Mouse (Mus musculus): ENCODE measurements around the gene Hivep3. TPM values are rescaled to one million over a fixed set of nuclear protein-coding genes. Genes with fewer than 3 reads are reported as not detected.

Gene Hivep3
- polyA plus RNA-seq, 1 experiment = 40.0 TPM

- no peaks in the 10 kb centered on the region for H3K27me3 ChIP-seq (ENCODE audit: control insufficient read depth, insufficient read depth, low read length)
- peaks cover 7% of the 10 kb centered on the region for H3K4me1 ChIP-seq (replicated peaks; ENCODE audit: control insufficient read depth, insufficient read depth, low read length)
- no peak overlapping the region for H3K4me3 ChIP-seq (ENCODE audit: control insufficient read depth, insufficient read depth, low read length)
- no peaks in the 10 kb centered on the region for H3K36me3 ChIP-seq (ENCODE audit: control insufficient read depth, insufficient read depth, low read length)
- TF ChIP-seq POLR2A (IDR thresholded peaks at IDR 0.05; ENCODE audit: control insufficient read depth, extremely low read depth, insufficient read depth, low read length, poor library complexity) (no peak), CTCF (IDR thresholded peaks at IDR 0.05; ENCODE audit: borderline replicate concordance, control insufficient read depth, extremely low read depth, insufficient read depth, low read length, poor library complexity) (no peak)
- DNase-seq = no peak
- H3K27ac ChIP-seq (ENCODE audit: control insufficient read depth, insufficient read depth, low read length) = no peak overlapping the region
- WGBS = 53% methylated on average over 13 of the region's 13 CpGs
These were observed 177.7 kb downstream of the Hivep3 start for GRCm38 (mm10) chr4:119911071-119911904.

GRCm38 (mm10) chr4:119912216-119912615 lies 178.6 kb downstream of the Hivep3 start:
- no peak for TF ChIP-seq CTCF (IDR thresholded peaks at IDR 0.05; ENCODE audit: borderline replicate concordance, control insufficient read depth, extremely low read depth, insufficient read depth, low read length, poor library complexity)
- no peak for TF ChIP-seq POLR2A (IDR thresholded peaks at IDR 0.05; ENCODE audit: control insufficient read depth, extremely low read depth, insufficient read depth, low read length, poor library complexity)
- H3K27ac ChIP-seq (ENCODE audit: control insufficient read depth, insufficient read depth, low read length) = no peak overlapping the region
- no peak for DNase-seq
- 69% methylated on average over 2 of the region's 2 CpGs for WGBS
- peaks cover 7% of the 10 kb centered on the region for H3K4me1 ChIP-seq (replicated peaks; ENCODE audit: control insufficient read depth, insufficient read depth, low read length)
- H3K4me3 ChIP-seq (ENCODE audit: control insufficient read depth, insufficient read depth, low read length) = no peak overlapping the region
- H3K36me3 ChIP-seq (ENCODE audit: control insufficient read depth, insufficient read depth, low read length) = no peaks in the 10 kb centered on the region
- no peaks in the 10 kb centered on the region for H3K27me3 ChIP-seq (ENCODE audit: control insufficient read depth, insufficient read depth, low read length)

- H3K4me1 ChIP-seq (replicated peaks; ENCODE audit: control insufficient read depth, insufficient read depth, low read length) = peaks cover 7% of the 10 kb centered on the region
- 88% methylated on average over 4 of the region's 4 CpGs for WGBS
These were observed 180.6 kb downstream of the Hivep3 start for GRCm38 (mm10) chr4:119914194-119914593.

DNA sequence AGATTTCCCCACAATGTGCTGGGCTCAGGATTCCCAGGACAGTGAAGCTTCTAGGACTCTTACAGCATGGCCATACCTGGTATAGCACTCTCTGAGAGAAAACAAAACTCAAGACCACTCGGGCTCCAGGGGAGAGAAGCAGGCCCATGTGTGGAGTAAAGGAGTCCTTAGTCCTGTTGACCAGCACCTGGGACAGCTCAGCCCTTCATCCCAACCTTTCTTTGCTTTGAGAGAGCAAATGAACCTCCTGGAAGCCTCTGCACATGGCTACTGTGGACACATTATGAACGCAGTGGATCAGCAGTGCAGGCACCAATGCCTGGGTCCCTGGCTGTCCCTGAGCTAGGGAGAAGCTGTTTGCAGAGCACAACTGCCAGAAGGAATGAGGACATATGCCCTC lies 181.5 kb downstream of the Hivep3 start:
- 94% methylated on average over 2 of the region's 2 CpGs for WGBS
- Histone ChIP-seq H3K27me3 (ENCODE audit: control insufficient read depth, insufficient read depth, low read length) (no peaks in the 10 kb centered on the region), H3K27ac (ENCODE audit: control insufficient read depth, insufficient read depth, low read length) (no peak overlapping the region), H3K4me1 (replicated peaks; ENCODE audit: control insufficient read depth, insufficient read depth, low read length) (peaks cover 7% of the 10 kb centered on the region), H3K36me3 (ENCODE audit: control insufficient read depth, insufficient read depth, low read length) (no peaks in the 10 kb centered on the region), H3K4me3 (ENCODE audit: control insufficient read depth, insufficient read depth, low read length) (no peak overlapping the region)
- TF ChIP-seq POLR2A (IDR thresholded peaks at IDR 0.05; ENCODE audit: control insufficient read depth, extremely low read depth, insufficient read depth, low read length, poor library complexity) = no peak
- no peak for TF ChIP-seq CTCF (IDR thresholded peaks at IDR 0.05; ENCODE audit: borderline replicate concordance, control insufficient read depth, extremely low read depth, insufficient read depth, low read length, poor library complexity)
- DNase-seq = no peak

More at GRCm38 (mm10) chr4:119914194-119914593, 180.6 kb downstream of the Hivep3 start:
- Histone ChIP-seq H3K27me3 (ENCODE audit: control insufficient read depth, insufficient read depth, low read length) (no peaks in the 10 kb centered on the region), H3K27ac (ENCODE audit: control insufficient read depth, insufficient read depth, low read length) (no peak overlapping the region), H3K36me3 (ENCODE audit: control insufficient read depth, insufficient read depth, low read length) (no peaks in the 10 kb centered on the region), H3K4me3 (ENCODE audit: control insufficient read depth, insufficient read depth, low read length) (no peak overlapping the region)
- no peak for TF ChIP-seq POLR2A (IDR thresholded peaks at IDR 0.05; ENCODE audit: control insufficient read depth, extremely low read depth, insufficient read depth, low read length, poor library complexity)
- TF ChIP-seq CTCF (IDR thresholded peaks at IDR 0.05; ENCODE audit: borderline replicate concordance, control insufficient read depth, extremely low read depth, insufficient read depth, low read length, poor library complexity) = no peak
- DNase-seq = no peak

DNA sequence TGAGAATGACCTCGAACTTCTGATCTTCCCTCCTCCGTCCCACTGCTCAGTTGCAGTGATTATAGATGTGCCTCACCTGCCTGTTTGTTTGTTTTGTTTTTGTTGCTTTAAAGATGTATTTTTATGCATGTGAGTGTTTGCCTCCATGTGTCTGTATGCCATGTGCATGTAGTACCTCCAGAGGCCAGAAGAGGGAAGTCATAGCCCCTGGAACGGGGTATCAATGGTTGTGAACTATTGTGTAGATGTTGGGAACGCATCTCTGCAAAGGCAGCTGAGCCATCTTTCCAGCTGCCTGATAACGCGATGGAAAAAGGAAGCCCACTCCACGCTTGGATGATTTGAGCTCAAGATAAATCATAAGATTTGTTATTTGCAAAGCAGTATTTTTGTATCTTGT lies 183.9 kb downstream of the Hivep3 start:
- DNase-seq = peak; percentile 68
- no peak overlapping the region for H3K4me3 ChIP-seq (ENCODE audit: control insufficient read depth, insufficient read depth, low read length)
- H3K27ac ChIP-seq (ENCODE audit: control insufficient read depth, insufficient read depth, low read length) = no peak overlapping the region
- TF ChIP-seq POLR2A (IDR thresholded peaks at IDR 0.05; ENCODE audit: control insufficient read depth, extremely low read depth, insufficient read depth, low read length, poor library complexity) (no peak), CTCF (IDR thresholded peaks at IDR 0.05; ENCODE audit: borderline replicate concordance, control insufficient read depth, extremely low read depth, insufficient read depth, low read length, poor library complexity) (no peak)
- no peaks in the 10 kb centered on the region for H3K36me3 ChIP-seq (ENCODE audit: control insufficient read depth, insufficient read depth, low read length)
- peaks cover 4% of the 10 kb centered on the region; the same call in 1 of the 2 replicates for H3K4me1 ChIP-seq (replicated peaks; ENCODE audit: control insufficient read depth, insufficient read depth, low read length)
- 87% methylated on average over 7 of the region's 7 CpGs for WGBS
- H3K27me3 ChIP-seq (ENCODE audit: control insufficient read depth, insufficient read depth, low read length) = no peaks in the 10 kb centered on the region

DNA sequence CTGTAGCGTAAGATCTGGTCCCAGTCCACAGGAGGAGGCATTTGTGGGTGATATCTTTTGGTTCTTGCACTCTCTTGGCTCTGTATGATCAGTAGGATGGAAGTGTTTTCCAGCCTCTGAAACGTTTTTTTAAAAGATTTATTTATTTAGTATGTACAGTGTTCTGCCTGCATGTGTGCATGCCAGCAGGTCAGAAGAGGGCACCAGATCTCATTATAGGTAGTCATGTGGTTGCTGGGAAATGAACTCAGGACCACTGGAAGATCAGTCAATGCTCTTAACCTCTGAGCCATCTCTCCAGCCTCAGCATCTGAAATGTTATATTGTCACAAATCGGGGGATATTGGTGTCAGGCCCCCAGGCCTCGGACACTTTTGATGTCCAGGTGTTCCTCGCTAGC lies 185.8 kb downstream of the Hivep3 start:
- no peaks in the 10 kb centered on the region for H3K36me3 ChIP-seq (ENCODE audit: control insufficient read depth, insufficient read depth, low read length)
- no peak overlapping the region for H3K27ac ChIP-seq (ENCODE audit: control insufficient read depth, insufficient read depth, low read length)
- no peak for DNase-seq
- 79% methylated on average over 5 of the region's 5 CpGs for WGBS
- peaks cover 11% of the 10 kb centered on the region; the same call in 1 of the 2 replicates for H3K4me1 ChIP-seq (replicated peaks; ENCODE audit: control insufficient read depth, insufficient read depth, low read length)
- no peak overlapping the region for H3K4me3 ChIP-seq (ENCODE audit: control insufficient read depth, insufficient read depth, low read length)
- TF ChIP-seq CTCF (IDR thresholded peaks at IDR 0.05; ENCODE audit: borderline replicate concordance, control insufficient read depth, extremely low read depth, insufficient read depth, low read length, poor library complexity) = no peak
- TF ChIP-seq POLR2A (IDR thresholded peaks at IDR 0.05; ENCODE audit: control insufficient read depth, extremely low read depth, insufficient read depth, low read length, poor library complexity) = no peak
- H3K27me3 ChIP-seq (ENCODE audit: control insufficient read depth, insufficient read depth, low read length) = no peaks in the 10 kb centered on the region

All from thymus, adult 2 months (tissue).